9 mouse cellular contexts compared by ENCODE assay signal in the genomic region with DNA sequence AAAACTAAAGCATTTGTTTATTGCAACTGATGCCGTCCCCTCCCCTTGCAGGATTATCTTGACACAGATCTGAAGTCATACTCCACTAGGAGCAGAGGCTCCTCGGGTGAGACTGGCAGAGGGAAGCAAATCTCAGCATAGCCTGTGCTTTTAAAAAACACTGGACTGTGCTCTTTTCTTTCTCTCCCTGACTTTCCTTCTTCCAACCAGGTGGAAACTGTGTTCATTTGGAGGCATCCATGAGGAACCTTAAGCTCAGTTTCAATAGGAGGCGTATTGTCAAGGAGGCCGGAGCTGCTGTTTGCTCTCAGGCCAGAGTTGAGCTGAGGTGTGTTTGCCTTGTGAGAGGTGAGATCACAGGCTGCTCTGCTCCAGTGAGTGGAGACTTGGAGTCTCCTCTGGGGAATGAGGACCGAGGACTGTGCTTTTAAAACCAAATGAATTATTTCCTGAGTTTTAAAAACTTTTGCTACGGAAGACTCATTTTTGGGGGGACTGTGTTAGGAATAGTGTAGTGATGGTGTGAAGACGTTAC. TPM values are rescaled to one million over a fixed set of nuclear protein-coding genes. Genes with fewer than 3 reads are reported as not detected.
DNase-seq lines count a peak whose midpoint lies in the region; ATAC-seq and TF ChIP-seq lines count a peak whose summit lies in the region.
"Had no signal": no experiment of that assay in that cellular context is flagged by ENCODE, and none has a peak within 500 bp of the region (broad histone marks: within the 10 kb centered on the region; RNA-seq: fewer than 3 reads in every experiment).

No protein-coding gene starts in this region.

- H3K27ac ChIP-seq in spleen, adult 2 months (ENCODE audit: insufficient read depth, low read length): 0 out of 2 replicates have a peak overlapping the region, but pooled peaks have one; percentile 13
- H3K27ac ChIP-seq in forebrain, postnatal 0 days (ENCODE audit: low read depth, low read length): no peak overlapping the region
- H3K27ac ChIP-seq in liver, embryonic 13.5 days: no peak overlapping the region
- peak overlapping the region; percentile 9; the same call in 1 of the 2 replicates for H3K27ac ChIP-seq in stomach, postnatal 0 days (replicated peaks)

- H3K4me2 ChIP-seq in forebrain, postnatal 0 days (ENCODE audit: low read depth): peak overlapping the region; percentile 92
- peak overlapping the region; percentile 69 for H3K4me2 ChIP-seq in liver, embryonic 13.5 days
- H3K4me2 ChIP-seq in stomach, postnatal 0 days (replicated peaks; ENCODE audit: low read depth): peak overlapping the region; percentile 85

- TF ChIP-seq POLR2A in spleen, adult 2 months (IDR thresholded peaks at IDR 0.05; ENCODE audit: low read depth, low read length): no peak

- TF ChIP-seq EP300 in stomach, postnatal 0 days (optimal IDR thresholded peaks at IDR 0.05): no peak

- H3K9ac ChIP-seq in forebrain, postnatal 0 days: no peak overlapping the region
- peak overlapping the region; percentile 68; the same call in 1 of the 2 replicates for H3K9ac ChIP-seq in liver, embryonic 13.5 days
- H3K9ac ChIP-seq in stomach, postnatal 0 days (ENCODE audit: low read length): 0 out of 2 replicates have a peak overlapping the region, but pooled peaks have one; percentile 82

- no peak for DNase-seq in spleen, adult 2 months (ENCODE audit: low read depth in 1 of 2, low spot score in 2 of 2)
- no peak for DNase-seq in spleen, postnatal 10 days (ENCODE audit: low spot score in 2 of 2)
- DNase-seq in forebrain, postnatal 0 days: no peak
- DNase-seq in liver, embryonic 13.5 days: no peak
- peak; percentile 55 for DNase-seq in stomach, postnatal 0 days (ENCODE audit: low spot score)
- DNase-seq in ovary, postnatal 10 days (ENCODE audit: low spot score): no peak
- no peak for DNase-seq in adrenal gland, adult 18-20 months (ENCODE audit: low spot score in 2 of 2)
- DNase-seq: adrenal gland, adult 8-10 months had no signal

- 45% methylated on average over 7 of the region's 7 CpGs for WGBS in spleen, adult 2 months
- 40% methylated on average over 7 of the region's 7 CpGs for WGBS in forebrain, postnatal 0 days
- WGBS in liver, embryonic 13.5 days (ENCODE audit: insufficient replicate concordance): 26% methylated on average over 7 of the region's 7 CpGs
- WGBS in stomach, postnatal 0 days: 29% methylated on average over 7 of the region's 7 CpGs

- peaks cover 7% of the 10 kb centered on the region; the same call in 1 of the 2 replicates for H3K4me1 ChIP-seq in spleen, adult 2 months (ENCODE audit: control insufficient read depth, insufficient read depth, insufficient read length)
- H3K4me1 ChIP-seq in forebrain, postnatal 0 days (ENCODE audit: insufficient read depth): 0 out of 2 replicates have a peak, but pooled peaks cover 4% of the 10 kb centered on the region
- peaks cover 16% of the 10 kb centered on the region for H3K4me1 ChIP-seq in liver, embryonic 13.5 days (replicated peaks)
- peaks cover 7% of the 10 kb centered on the region; the same call in 1 of the 2 replicates for H3K4me1 ChIP-seq in stomach, postnatal 0 days (replicated peaks; ENCODE audit: control insufficient read depth, insufficient read depth)

- H3K9me3 ChIP-seq in forebrain, postnatal 0 days (ENCODE audit: low read length): no peaks in the 10 kb centered on the region
- no peaks in the 10 kb centered on the region for H3K9me3 ChIP-seq in liver, embryonic 13.5 days (replicated peaks)
- H3K9me3 ChIP-seq in stomach, postnatal 0 days (ENCODE audit: control insufficient read depth, low read length): no peaks in the 10 kb centered on the region

- no peak for TF ChIP-seq CTCF in spleen, adult 2 months (IDR thresholded peaks at IDR 0.05; ENCODE audit: extremely low read depth, insufficient read depth, insufficient read length, insufficient replicate concordance)
- no peak for TF ChIP-seq CTCF in forebrain, postnatal 0 days (IDR thresholded peaks at IDR 0.05; ENCODE audit: low read depth)
- peak; percentile 24; the same call in 1 of the 2 replicates for TF ChIP-seq CTCF in stomach, postnatal 0 days (IDR thresholded peaks at IDR 0.05; ENCODE audit: low read depth)

- H3K36me3 ChIP-seq in spleen, adult 2 months (ENCODE audit: control insufficient read depth, insufficient read depth, low read length): no peaks in the 10 kb centered on the region
- no peaks in the 10 kb centered on the region for H3K36me3 ChIP-seq in forebrain, postnatal 0 days (ENCODE audit: insufficient read depth)
- no peaks in the 10 kb centered on the region for H3K36me3 ChIP-seq in liver, embryonic 13.5 days
- H3K36me3 ChIP-seq in stomach, postnatal 0 days (ENCODE audit: control insufficient read depth, insufficient read depth, low read length): no peaks in the 10 kb centered on the region

- peaks cover 17% of the 10 kb centered on the region for H3K27me3 ChIP-seq in spleen, adult 2 months (ENCODE audit: control insufficient read depth, insufficient read depth, low read length)
- H3K27me3 ChIP-seq in forebrain, postnatal 0 days (ENCODE audit: insufficient read depth, low read length): no peaks in the 10 kb centered on the region
- peaks cover 59% of the 10 kb centered on the region for H3K27me3 ChIP-seq in liver, embryonic 13.5 days
- H3K27me3 ChIP-seq in stomach, postnatal 0 days (ENCODE audit: control insufficient read depth, insufficient read depth, low read length): no peaks in the 10 kb centered on the region

- no peak for ATAC-seq in forebrain, postnatal 0 days
- no peak for ATAC-seq in liver, embryonic 13.5 days (ENCODE audit: low read depth)
- ATAC-seq in stomach, postnatal 0 days (ENCODE audit: low FRiP score, low TSS enrichment): peak; percentile 31; the same call in 1 of the 2 replicates
- no peak for ATAC-seq in granulocyte monocyte progenitor cell, adult 5-6 weeks (replicated peaks; ENCODE audit: poor library complexity, severe bottlenecking)

- 0 out of 2 replicates have a peak overlapping the region, but pooled peaks have one; percentile 32 for H3K4me3 ChIP-seq in spleen, adult 2 months (ENCODE audit: extremely low read depth, insufficient read depth, insufficient read length)
- peak overlapping the region; percentile 65 for H3K4me3 ChIP-seq in forebrain, postnatal 0 days (ENCODE audit: low read depth, low read length)
- H3K4me3 ChIP-seq in liver, embryonic 13.5 days (replicated peaks): peak overlapping the region; percentile 67
- peak overlapping the region; percentile 90 for H3K4me3 ChIP-seq in stomach, postnatal 0 days (ENCODE audit: low read depth, low read length)

RNA-seq across cellular contexts. Expression of gene Lifr, which starts 40.3 kb away (rescaled TPM):
- 27.8 and 97.7 TPM in 2 replicates for polyA plus RNA-seq in spleen, adult 2 months (2012; rRNA removed)
- total RNA-seq in forebrain, postnatal 0 days (2014; rRNA removed): 20.9 and 26.1 TPM in 2 replicates
- 5.5 and 6.8 TPM in 2 replicates for polyA plus RNA-seq in forebrain, postnatal 0 days (2015; fragmentation: Nextera tagmentation; extraction: Ambion mirVana)
- polyA plus RNA-seq in liver, embryonic 13.5 days (2015; fragmentation: Nextera tagmentation; extraction: Ambion mirVana): 20.5 and 24.9 TPM in 2 replicates
- polyA plus RNA-seq in stomach, postnatal 0 days (2015; fragmentation: Nextera tagmentation; extraction: Ambion mirVana): 15.4 and 15.6 TPM in 2 replicates
- not detected in 2 replicates for total RNA-seq in granulocyte monocyte progenitor cell, adult 5-6 weeks (2014; fragmentation: Nextera tagmentation)
- 0.15 and 1.3 TPM in 2 replicates for total RNA-seq in granulocyte monocyte progenitor cell, adult 5-6 weeks (2017)
- 10 to 100 TPM; 39.1 to 43.0 TPM for total RNA-seq in adrenal gland, adult 18-20 months (2021)

Comparison
In these comparisons a context has a peak if more than half of its experiments do, and no peak if none do; other contexts are left out.
1. H3K27ac ChIP-seq: peak in spleen, adult 2 months (single experiment) and stomach, postnatal 0 days (single experiment); none in forebrain, postnatal 0 days (single experiment) and liver, embryonic 13.5 days (single experiment).
2. H3K4me3 ChIP-seq: peak in every context shown above with its lines; median percentile 90 in stomach, postnatal 0 days; 67 in liver, embryonic 13.5 days; 65 in forebrain, postnatal 0 days; 32 in spleen, adult 2 months.
3. Peak in every context shown above with its lines, with median percentiles within 50 percentile points of each other: H3K4me2 ChIP-seq.